Mouse (Mus musculus): ENCODE measurements around the gene Crtac1. TPM values are rescaled to one million over a fixed set of nuclear protein-coding genes. Genes with fewer than 3 reads are reported as not detected.

Crtac1 gene
- polyA plus RNA-seq, 1 experiment = not detected

GRCm38 (mm10) chr19:42308931-42309330 is 122.7 kb downstream of the Crtac1 start:
- Histone ChIP-seq H3K9me3 (ENCODE audit: control insufficient read depth, low read length) (no peaks in the 10 kb centered on the region), H3K4me1 (ENCODE audit: control insufficient read depth) (no peaks in the 10 kb centered on the region), H3K4me3 (replicated peaks) (no peak overlapping the region), H3K27me3 (ENCODE audit: control insufficient read depth) (no peaks in the 10 kb centered on the region), H3K36me3 (ENCODE audit: control insufficient read depth) (no peaks in the 10 kb centered on the region)
- no peak for TF ChIP-seq TAL1 (IDR thresholded peaks at IDR 0.05; ENCODE audit: low read length)
- no peak for TF ChIP-seq GATA1 (IDR thresholded peaks at IDR 0.05; ENCODE audit: low read length)

- Histone ChIP-seq H3K4me1 (ENCODE audit: control insufficient read depth) (no peaks in the 10 kb centered on the region), H3K9me3 (ENCODE audit: control insufficient read depth, low read length) (no peaks in the 10 kb centered on the region), H3K4me3 (replicated peaks) (no peak overlapping the region), H3K27me3 (ENCODE audit: control insufficient read depth) (no peaks in the 10 kb centered on the region), H3K36me3 (ENCODE audit: control insufficient read depth) (no peaks in the 10 kb centered on the region)
- TF ChIP-seq GATA1 (IDR thresholded peaks at IDR 0.05; ENCODE audit: low read length) (no peak), TAL1 (IDR thresholded peaks at IDR 0.05; ENCODE audit: low read length) (no peak)
Observed at GRCm38 (mm10) chr19:42307019-42307418, 124.6 kb downstream of the Crtac1 start.

GRCm38 (mm10) chr19:42306202-42306601 is 125.4 kb downstream of the Crtac1 start:
- no peak for TF ChIP-seq TAL1 (IDR thresholded peaks at IDR 0.05; ENCODE audit: low read length)
- no peak for TF ChIP-seq GATA1 (IDR thresholded peaks at IDR 0.05; ENCODE audit: low read length)
- Histone ChIP-seq H3K36me3 (ENCODE audit: control insufficient read depth) (no peaks in the 10 kb centered on the region), H3K4me1 (ENCODE audit: control insufficient read depth) (no peaks in the 10 kb centered on the region), H3K4me3 (replicated peaks) (no peak overlapping the region), H3K9me3 (ENCODE audit: control insufficient read depth, low read length) (no peaks in the 10 kb centered on the region), H3K27me3 (ENCODE audit: control insufficient read depth) (no peaks in the 10 kb centered on the region)

- no peak for TF ChIP-seq GATA1 (IDR thresholded peaks at IDR 0.05; ENCODE audit: low read length)
- Histone ChIP-seq H3K4me1 (ENCODE audit: control insufficient read depth) (no peaks in the 10 kb centered on the region), H3K4me3 (replicated peaks) (no peak overlapping the region), H3K9me3 (ENCODE audit: control insufficient read depth, low read length) (no peaks in the 10 kb centered on the region), H3K36me3 (ENCODE audit: control insufficient read depth) (no peaks in the 10 kb centered on the region), H3K27me3 (ENCODE audit: control insufficient read depth) (no peaks in the 10 kb centered on the region)
Observed at GRCm38 (mm10) chr19:42305746-42306145, 125.8 kb downstream of the Crtac1 start.

- no peak for TF ChIP-seq GATA1 (IDR thresholded peaks at IDR 0.05; ENCODE audit: low read length)
- TF ChIP-seq TAL1 (IDR thresholded peaks at IDR 0.05; ENCODE audit: low read length) = no peak
- H3K4me3 ChIP-seq (replicated peaks) = no peak overlapping the region
- H3K4me1 ChIP-seq (ENCODE audit: control insufficient read depth) = no peaks in the 10 kb centered on the region
- H3K9me3 ChIP-seq (ENCODE audit: control insufficient read depth, low read length) = no peaks in the 10 kb centered on the region
- H3K36me3 ChIP-seq (ENCODE audit: control insufficient read depth) = no peaks in the 10 kb centered on the region
- no peaks in the 10 kb centered on the region for H3K27me3 ChIP-seq (ENCODE audit: control insufficient read depth)
Observed at GRCm38 (mm10) chr19:42304506-42304905, 127.1 kb downstream of the Crtac1 start.

GRCm38 (mm10) chr19:42303210-42303813 is 128.3 kb downstream of the Crtac1 start:
- Histone ChIP-seq H3K4me1 (ENCODE audit: control insufficient read depth) (no peaks in the 10 kb centered on the region), H3K9me3 (ENCODE audit: control insufficient read depth, low read length) (no peaks in the 10 kb centered on the region), H3K36me3 (ENCODE audit: control insufficient read depth) (no peaks in the 10 kb centered on the region), H3K4me3 (replicated peaks) (no peak overlapping the region), H3K27me3 (ENCODE audit: control insufficient read depth) (no peaks in the 10 kb centered on the region)
- no peak for TF ChIP-seq TAL1 (IDR thresholded peaks at IDR 0.05; ENCODE audit: low read length)
- no peak for TF ChIP-seq GATA1 (IDR thresholded peaks at IDR 0.05; ENCODE audit: low read length)

GRCm38 (mm10) chr19:42293216-42293615 is 138.4 kb downstream of the Crtac1 start:
- H3K4me3 ChIP-seq (replicated peaks) = no peak overlapping the region
- H3K36me3 ChIP-seq (ENCODE audit: control insufficient read depth) = no peaks in the 10 kb centered on the region
- no peaks in the 10 kb centered on the region for H3K4me1 ChIP-seq (ENCODE audit: control insufficient read depth)
- no peak for TF ChIP-seq GATA1 (IDR thresholded peaks at IDR 0.05; ENCODE audit: low read length)
- no peak for TF ChIP-seq TAL1 (IDR thresholded peaks at IDR 0.05; ENCODE audit: low read length)
- H3K9me3 ChIP-seq (ENCODE audit: control insufficient read depth, low read length) = no peaks in the 10 kb centered on the region
- no peaks in the 10 kb centered on the region for H3K27me3 ChIP-seq (ENCODE audit: control insufficient read depth)

GRCm38 (mm10) chr19:42292106-42292505 is 139.5 kb downstream of the Crtac1 start:
- Histone ChIP-seq H3K27me3 (ENCODE audit: control insufficient read depth) (no peaks in the 10 kb centered on the region), H3K4me3 (replicated peaks) (no peak overlapping the region), H3K9me3 (ENCODE audit: control insufficient read depth, low read length) (no peaks in the 10 kb centered on the region), H3K4me1 (ENCODE audit: control insufficient read depth) (no peaks in the 10 kb centered on the region), H3K36me3 (ENCODE audit: control insufficient read depth) (no peaks in the 10 kb centered on the region)
- no peak for TF ChIP-seq TAL1 (IDR thresholded peaks at IDR 0.05; ENCODE audit: low read length)
- TF ChIP-seq GATA1 (IDR thresholded peaks at IDR 0.05; ENCODE audit: low read length) = no peak

GRCm38 (mm10) chr19:42290954-42291661 is 140.5 kb downstream of the Crtac1 start:
- TF ChIP-seq TAL1 (IDR thresholded peaks at IDR 0.05; ENCODE audit: low read length) = no peak
- TF ChIP-seq GATA1 (IDR thresholded peaks at IDR 0.05; ENCODE audit: low read length) = no peak
- H3K4me1 ChIP-seq (ENCODE audit: control insufficient read depth) = no peaks in the 10 kb centered on the region
- H3K36me3 ChIP-seq (ENCODE audit: control insufficient read depth) = no peaks in the 10 kb centered on the region
- no peaks in the 10 kb centered on the region for H3K9me3 ChIP-seq (ENCODE audit: control insufficient read depth, low read length)
- no peak overlapping the region for H3K4me3 ChIP-seq (replicated peaks)
- no peaks in the 10 kb centered on the region for H3K27me3 ChIP-seq (ENCODE audit: control insufficient read depth)

Data from erythroblast, embryonic 14.5 days (primary cell).